Mouse (Mus musculus) small intestine, adult 2 months (tissue): ENCODE results near the gene Mthfd1l.

Experiments
- CTCF ChIP-seq: fragments of 200-500 bp; IDR thresholded peaks from 2 replicates; pipeline ENCODE4 v1.5.1; 2012; ENCODE audit warnings: low read depth, mild to moderate bottlenecking, control low read depth, inconsistent platforms, low read length, moderate library complexity, mixed read lengths; ENCODE audit not compliant: insufficient replicate concordance, insufficient read length; ENCODE audit errors: extremely low read depth
- POLR2A ChIP-seq: fragments of 200-500 bp; IDR thresholded peaks from 2 replicates; pipeline ENCODE4 v1.6.1; 2012; ENCODE audit warnings: low read depth, mild to moderate bottlenecking, control low read depth, inconsistent platforms, low read length, moderate library complexity

GRCm38 (mm10) chr10:3931831-3932230, 41.1 kb upstream of the Mthfd1l start:
- TF ChIP-seq POLR2A (no peak), CTCF (no peak)
